In genomic region chr11:111763081-111763480, GRCm38 (mm10) we compare ENCODE assay signal across 9 mouse cellular contexts.
"Had no signal": no experiment of that assay in that cellular context is flagged by ENCODE, and none has a peak within 500 bp of the region (broad histone marks: within the 10 kb centered on the region; RNA-seq: fewer than 3 reads in every experiment).

No protein-coding gene starts in this region.

- DNase-seq: kidney, postnatal 10 days; kidney, postnatal 4 days; left cerebral cortex, postnatal 4 days; lung, adult 18-20 months; lung, postnatal 36 days; right cerebral cortex, postnatal 4 days; spleen, adult 18-20 months; thymus, adult 18-20 months; thymus, postnatal 14 days had no signal
